Mouse (Mus musculus) spleen, adult 2 months (tissue): ENCODE data around the gene Sfswap.

ENCODE experiments used
- CTCF ChIP-seq: fragments of 200-500 bp; IDR thresholded peaks from 2 replicates; pipeline ENCODE4 v1.5.1; 2011; ENCODE audit warnings: mild to moderate bottlenecking, inconsistent platforms; ENCODE audit not compliant: insufficient read depth, insufficient read length, insufficient replicate concordance; ENCODE audit errors: extremely low read depth
- POLR2A ChIP-seq: fragments of 200-500 bp; IDR thresholded peaks from 2 replicates; pipeline ENCODE4 v1.6.1; 2011; ENCODE audit warnings: low read depth, low read length, inconsistent platforms

GRCm38 (mm10) chr5:129529571-129529970 is 28.6 kb downstream of the Sfswap start:
- no peak for TF ChIP-seq CTCF
- no peak for TF ChIP-seq POLR2A
